15 mouse cellular contexts compared by ENCODE assay signal in the genomic region with DNA sequence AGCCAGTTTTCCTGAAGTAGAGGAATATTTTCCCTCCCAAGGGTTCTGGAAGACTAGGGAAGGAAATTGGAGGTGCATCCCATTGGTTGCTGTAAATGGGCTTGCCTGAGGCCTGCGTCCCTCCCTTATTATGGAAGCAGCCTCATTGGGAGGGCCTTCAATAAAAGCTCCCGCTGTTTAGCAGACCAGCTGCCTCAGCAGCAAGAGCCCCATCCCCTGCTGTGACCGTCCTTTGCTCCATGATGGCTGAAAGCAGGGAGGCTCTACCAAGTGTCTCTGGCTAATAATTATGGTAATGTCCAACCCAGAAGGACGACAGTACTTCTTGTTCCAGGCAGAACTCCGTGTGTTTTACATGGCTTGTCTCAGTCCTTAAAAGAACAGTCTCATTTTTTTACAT. TPM values are rescaled to one million over a fixed set of nuclear protein-coding genes. Genes with fewer than 3 reads are reported as not detected.
DNase-seq lines count a peak whose midpoint lies in the region; ATAC-seq lines count a peak whose summit lies in the region.
"Had no signal": no experiment of that assay in that cellular context is flagged by ENCODE, and none has a peak within 500 bp of the region (broad histone marks: within the 10 kb centered on the region; RNA-seq: fewer than 3 reads in every experiment).

No protein-coding gene starts in this region.

- H3K9me3 ChIP-seq in neural tube, embryonic 11.5 days (ENCODE audit: control insufficient read depth, low read length): no peaks in the 10 kb centered on the region
- H3K9me3 ChIP-seq in embryonic facial prominence, embryonic 10.5 days: no peaks in the 10 kb centered on the region
- H3K9me3 ChIP-seq: embryonic facial prominence, embryonic 15.5 days; limb, embryonic 13.5 days had no signal

- H3K9ac ChIP-seq in neural tube, embryonic 11.5 days (ENCODE audit: low read length): no peak overlapping the region
- H3K9ac ChIP-seq: embryonic facial prominence, embryonic 15.5 days; limb, embryonic 13.5 days had no signal

- peak; percentile 62 for DNase-seq in neural tube, embryonic 11.5 days (ENCODE audit: low spot score)
- DNase-seq in neural tube, embryonic 10.5 days (ENCODE audit: extremely low spot score, low spot score): no peak
- no peak for DNase-seq in embryonic facial prominence, embryonic 10.5 days (ENCODE audit: low spot score)
- DNase-seq in kidney, adult 9 months: peak; percentile 77
- DNase-seq in retina, postnatal 1 day: peak; percentile 86
- no peak for DNase-seq in urinary bladder, adult 18-20 months (ENCODE audit: low spot score in 2 of 2)
- no peak for DNase-seq in spleen, adult 12 weeks (ENCODE audit: low spot score)
- DNase-seq: adrenal gland, adult 8-10 months; heart, adult 11 months; lung, postnatal 10 days had no signal

- no peak overlapping the region for H3K27ac ChIP-seq in neural tube, embryonic 11.5 days (ENCODE audit: low read depth, low read length)
- 0 out of 2 replicates have a peak overlapping the region, but pooled peaks have one; percentile 14 for H3K27ac ChIP-seq in embryonic facial prominence, embryonic 10.5 days (replicated peaks)
- H3K27ac ChIP-seq: embryonic facial prominence, embryonic 15.5 days; limb, embryonic 13.5 days; stomach, postnatal 0 days had no signal

- ATAC-seq in neural tube, embryonic 11.5 days (ENCODE audit: insufficient read depth, low FRiP score, low TSS enrichment): peak; percentile 76
- no peak for ATAC-seq in monocyte, adult 5-6 weeks (replicated peaks; ENCODE audit: insufficient number of reproducible peaks, low FRiP score, low TSS enrichment, poor library complexity, severe bottlenecking)
- ATAC-seq: CD4-positive, CD25-positive, alpha-beta regulatory T cell, adult 4 months had no signal

- no peaks in the 10 kb centered on the region for H3K36me3 ChIP-seq in neural tube, embryonic 11.5 days (ENCODE audit: control insufficient read depth, insufficient read depth, low read length)
- H3K36me3 ChIP-seq in embryonic facial prominence, embryonic 10.5 days (replicated peaks): no peaks in the 10 kb centered on the region
- H3K36me3 ChIP-seq: embryonic facial prominence, embryonic 15.5 days; limb, embryonic 13.5 days had no signal

- H3K4me3 ChIP-seq in neural tube, embryonic 11.5 days (ENCODE audit: low read depth, low read length): no peak overlapping the region
- no peak overlapping the region for H3K4me3 ChIP-seq in embryonic facial prominence, embryonic 10.5 days
- H3K4me3 ChIP-seq: embryonic facial prominence, embryonic 15.5 days; limb, embryonic 13.5 days had no signal

- H3K4me1 ChIP-seq in neural tube, embryonic 11.5 days (ENCODE audit: control insufficient read depth, insufficient read depth, low read length): no peaks in the 10 kb centered on the region
- peaks cover 4% of the 10 kb centered on the region; the same call in 1 of the 2 replicates for H3K4me1 ChIP-seq in embryonic facial prominence, embryonic 10.5 days

- H3K27me3 ChIP-seq in neural tube, embryonic 11.5 days (ENCODE audit: control insufficient read depth, insufficient read depth, low read length): no peaks in the 10 kb centered on the region
- no peaks in the 10 kb centered on the region for H3K27me3 ChIP-seq in embryonic facial prominence, embryonic 10.5 days (replicated peaks; ENCODE audit: low read depth, poor library complexity, severe bottlenecking)
- H3K27me3 ChIP-seq: embryonic facial prominence, embryonic 15.5 days; limb, embryonic 13.5 days had no signal

- no peak overlapping the region for H3K4me2 ChIP-seq in neural tube, embryonic 11.5 days (ENCODE audit: low read depth)
- H3K4me2 ChIP-seq: embryonic facial prominence, embryonic 15.5 days; limb, embryonic 13.5 days had no signal

- WGBS in neural tube, embryonic 11.5 days: 7% methylated on average over 5 of the region's 5 CpGs
- WGBS in embryonic facial prominence, embryonic 10.5 days: 16% methylated on average over 5 of the region's 5 CpGs

RNA-seq across cellular contexts. Expression of gene Btg1, which starts 42.1 kb away (rescaled TPM):
- polyA plus RNA-seq in neural tube, embryonic 11.5 days (2014; fragmentation: Nextera tagmentation; extraction: Ambion mirVana): 63.0 and 69.3 TPM in 2 replicates
- polyA plus RNA-seq in embryonic facial prominence, embryonic 10.5 days (2016; fragmentation: Nextera tagmentation; extraction: Ambion mirVana): 23.2 and 29.7 TPM in 2 replicates
- 595 to 720 TPM (median 610 TPM) in 3 replicates for total RNA-seq in monocyte, adult 5-6 weeks (2017)

Comparison
In these comparisons a context has a peak if more than half of its experiments do, and no peak if none do; other contexts are left out.
1. DNase-seq: peak in neural tube, embryonic 11.5 days (single experiment), kidney, adult 9 months (single experiment) and retina, postnatal 1 day (single experiment); none in neural tube, embryonic 10.5 days (single experiment), embryonic facial prominence, embryonic 10.5 days (single experiment), urinary bladder, adult 18-20 months (0 of 2) and spleen, adult 12 weeks (single experiment).